Mouse (Mus musculus) cortical plate, adult 2 months (tissue): ENCODE results near the gene Mmp14.

ENCODE experiments used
- CTCF ChIP-seq: fragments of 200-500 bp; IDR thresholded peaks from 2 replicates; pipeline ENCODE4 v1.5.1; 2011; ENCODE audit warnings: mild to moderate bottlenecking, control low read depth, low read length; ENCODE audit not compliant: insufficient read depth; ENCODE audit errors: extremely low read depth
- POLR2A ChIP-seq: fragments of 200-500 bp; IDR thresholded peaks from 2 replicates; pipeline ENCODE4 v1.6.1; 2011; ENCODE audit warnings: mild to moderate bottlenecking, low read length, control low read depth; ENCODE audit not compliant: insufficient read depth; ENCODE audit errors: extremely low read depth

- no peak for TF ChIP-seq CTCF
- TF ChIP-seq POLR2A, result no peak
Measured at GRCm38 (mm10) chr14:54481402-54481801, 50.0 kb downstream of the Mmp14 start.
